Mouse (Mus musculus) MEL (cell line): ENCODE data around the gene Ptma.

Experiments used
- CTCF ChIP-seq, 3 experiments: IDR thresholded peaks in 2 of 3; conservative IDR thresholded peaks in 1 of 3; 2 replicates each; pipeline ENCODE4 v1.5.1; 2011 to 2012; ENCODE audit warnings: low read length in 3 of 3, low read depth in 2 of 3, mild to moderate bottlenecking in 2 of 3, improper control_type of control experiment in 1 of 3, inconsistent platforms in 1 of 3, mixed read lengths in 1 of 3, moderate library complexity in 1 of 3; ENCODE audit not compliant: control insufficient read depth in 1 of 3, insufficient read depth in 1 of 3, poor library complexity in 1 of 3, severe bottlenecking in 1 of 3
- EP300 ChIP-seq, 2 experiments: IDR thresholded peaks; 2 replicates each; pipeline ENCODE4 v1.6.1; 2011; ENCODE audit warnings: improper control_type of control experiment in 2 of 2, low read length in 2 of 2, low read depth in 1 of 2, mild to moderate bottlenecking in 1 of 2
- GATA1 ChIP-seq: IDR thresholded peaks from 2 replicates; pipeline ENCODE4 v1.6.1; 2011; ENCODE audit warnings: low read depth, low read length, improper control_type of control experiment
- MEF2A ChIP-seq: IDR thresholded peaks from 2 replicates; pipeline ENCODE4 v1.6.1; 2014; ENCODE audit warnings: low read depth, mild to moderate bottlenecking, inconsistent platforms, low read length, improper control_type of control experiment; ENCODE audit not compliant: poor library complexity, insufficient replicate concordance, severe bottlenecking; ENCODE audit errors: extremely low read depth
- MXI1 ChIP-seq: IDR thresholded peaks from 2 replicates; pipeline ENCODE4 v1.6.1; 2011; ENCODE audit warnings: mild to moderate bottlenecking, low read depth, low read length, improper control_type of control experiment
- POLR2A ChIP-seq, 2 experiments: IDR thresholded peaks; 2 replicates each; pipeline ENCODE4 v1.6.1; 2011 to 2012; ENCODE audit warnings: low read length in 2 of 2, mild to moderate bottlenecking in 2 of 2, control low read depth in 1 of 2, improper control_type of control experiment in 1 of 2, low read depth in 1 of 2, moderate library complexity in 1 of 2; ENCODE audit not compliant: control insufficient read depth in 1 of 2, insufficient read depth in 1 of 2, poor library complexity in 1 of 2
- TBP ChIP-seq: IDR thresholded peaks from 2 replicates; pipeline ENCODE4 v1.8.0; 2011; ENCODE audit warnings: low read depth, low read length, improper control_type of control experiment
- TCF12 ChIP-seq: IDR thresholded peaks from 2 replicates; pipeline ENCODE4 v1.6.1; 2014; ENCODE audit warnings: low read depth, mild to moderate bottlenecking, inconsistent platforms, low read length, improper control_type of control experiment, moderate library complexity
- UBTF ChIP-seq: IDR thresholded peaks from 2 replicates; pipeline ENCODE4 v1.6.1; 2012; ENCODE audit warnings: low read depth, mild to moderate bottlenecking, inconsistent platforms, low read length, improper control_type of control experiment, moderate library complexity, borderline replicate concordance; ENCODE audit not compliant: insufficient read depth
- USF1 ChIP-seq: IDR thresholded peaks from 2 replicates; pipeline ENCODE4 v1.6.1; 2014; ENCODE audit warnings: low read depth, mild to moderate bottlenecking, inconsistent platforms, low read length, improper control_type of control experiment, moderate library complexity
- USF2 ChIP-seq, 2 experiments: IDR thresholded peaks; 2 replicates each; pipeline ENCODE4 v1.6.1; 2011 to 2012; ENCODE audit warnings: improper control_type of control experiment in 2 of 2, low read length in 2 of 2, borderline replicate concordance in 1 of 2, inconsistent platforms in 1 of 2, low read depth in 1 of 2, mild to moderate bottlenecking in 1 of 2; ENCODE audit not compliant: insufficient read depth in 1 of 2
- ZMIZ1 ChIP-seq: IDR thresholded peaks from 2 replicates; pipeline ENCODE4 v1.6.1; 2012; ENCODE audit warnings: low read depth, mild to moderate bottlenecking, inconsistent platforms, low read length, improper control_type of control experiment, moderate library complexity
- ZNF384 ChIP-seq: IDR thresholded peaks from 2 replicates; pipeline ENCODE4 v1.6.1; 2012; ENCODE audit warnings: low read depth, mild to moderate bottlenecking, inconsistent platforms, low read length, improper control_type of control experiment

DNA sequence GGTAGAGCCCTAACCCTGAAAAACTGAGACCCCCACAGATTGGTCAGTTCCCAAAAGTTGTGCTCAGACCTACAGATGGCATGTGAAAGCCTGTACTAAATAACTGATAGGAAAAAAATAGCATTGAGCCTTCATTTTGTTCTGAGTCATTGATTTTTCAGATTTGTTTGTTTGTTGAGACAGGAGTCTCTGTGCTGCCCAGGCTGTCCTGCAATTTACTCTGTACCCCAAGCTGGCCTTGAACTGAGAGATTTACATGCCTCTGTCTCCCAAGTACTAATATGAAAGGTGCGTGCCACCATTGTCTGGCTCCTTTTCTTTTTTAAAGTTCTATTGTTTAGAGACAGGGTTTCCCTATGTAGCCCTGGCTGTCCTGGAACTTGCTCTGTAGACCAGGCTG, 41.2 kb upstream of the Ptma start:
- TF ChIP-seq ZNF384 (no peak), ZMIZ1 (no peak), CTCF (IDR thresholded peaks at IDR 0.05 in 2 of 3, conservative IDR thresholded peaks at IDR 0.05 in 1 of 3; ENCODE audit: control insufficient read depth in 1 of 3, insufficient read depth in 1 of 3, low read depth in 2 of 3, low read length in 3 of 3, poor library complexity in 1 of 3, severe bottlenecking in 1 of 3) (no peak), USF2 (IDR thresholded peaks at IDR 0.05; ENCODE audit: borderline replicate concordance in 1 of 2, insufficient read depth in 1 of 2, low read depth in 1 of 2, low read length in 2 of 2) (no peak), EP300 (IDR thresholded peaks at IDR 0.05; ENCODE audit: low read depth in 1 of 2, low read length in 2 of 2) (no peak), MEF2A (no peak), POLR2A (IDR thresholded peaks at IDR 0.05; ENCODE audit: control insufficient read depth in 1 of 2, insufficient read depth in 1 of 2, low read depth in 1 of 2, low read length in 2 of 2, poor library complexity in 1 of 2) (no peak), TCF12 (no peak), GATA1 (no peak), TBP (no peak), UBTF (no peak), USF1 (no peak), MXI1 (no peak)
